Mouse (Mus musculus) midbrain, embryonic 11.5 days (tissue): ENCODE measurements around the gene Prickle2. TPM values are rescaled to one million over a fixed set of nuclear protein-coding genes. Genes with fewer than 3 reads are reported as not detected.

Source experiments
- ATAC-seq: fragments of 200-750 bp; cut with Nextera tagmentation; 2 replicates; pipeline ENCODE4 v1.8.0; 2017; ENCODE audit warnings: moderate TSS enrichment, moderate library complexity; ENCODE audit not compliant: low FRiP score
- DNase-seq: peaks from one replicate; pipeline ENCODE4 v3.0.0; 2015; ENCODE audit warnings: low spot score; ENCODE audit errors: missing footprints
- H3K27ac ChIP-seq: fragments of 300-500 bp; sonication (generic); 2 replicates; pipeline ENCODE4 v1.5.1; 2014; ENCODE audit warnings: low read depth, low read length
- H3K27me3 ChIP-seq: fragments of 300-500 bp; sonication (generic); 2 replicates; pipeline ENCODE4 v1.6.1; 2014; ENCODE audit warnings: mild to moderate bottlenecking, low read length, moderate library complexity, mixed read lengths; ENCODE audit not compliant: control insufficient read depth, insufficient read depth
- H3K36me3 ChIP-seq: fragments of 300-500 bp; sonication (generic); 2 replicates; pipeline ENCODE4 v1.6.1; 2014; ENCODE audit warnings: mild to moderate bottlenecking, low read length, moderate library complexity, mixed read lengths; ENCODE audit not compliant: control insufficient read depth, insufficient read depth
- H3K4me1 ChIP-seq: fragments of 300-500 bp; sonication (generic); 2 replicates; pipeline ENCODE4 v1.6.1; 2014; ENCODE audit warnings: low read length; ENCODE audit not compliant: control insufficient read depth, insufficient read depth
- H3K4me2 ChIP-seq: fragments of 300-500 bp; sonication (generic); 2 replicates; pipeline ENCODE4 v1.6.1; 2014; ENCODE audit warnings: mild to moderate bottlenecking, moderate library complexity
- H3K4me3 ChIP-seq: fragments of 300-500 bp; sonication (generic); 2 replicates; pipeline ENCODE4 v1.5.1; 2014; ENCODE audit warnings: low read depth, low read length
- H3K9ac ChIP-seq: fragments of 300-500 bp; sonication (generic); 2 replicates; pipeline ENCODE4 v1.6.1; 2014; ENCODE audit warnings: low read length
- H3K9me3 ChIP-seq: fragments of 300-500 bp; sonication (generic); 2 replicates; pipeline ENCODE4 v1.6.1; 2016; ENCODE audit warnings: low read length; ENCODE audit not compliant: control insufficient read depth
- WGBS: fragments of 180-500 bp; shearing (Covaris S2); extraction: QIAGEN DNeasy Blood & Tissue Kit; methylation state at CpG from one replicate; pipeline ENCODE4 v1.1.7; 2014; 5-methylcytosine and 5-hydroxymethylcytosine counted together
- polyA plus RNA-seq: library from polyadenylated mRNA; unstranded; fragments of >200 nt; fragmentation: Nextera tagmentation; extraction: Ambion mirVana; gene quantifications from 2 replicates; pipeline ENCODE4 v1.2.1, GENCODE M21; 2014

Prickle2 gene
- polyA plus RNA-seq, 1 experiment from 2014 or later, result 7.7 TPM

GRCm38 (mm10) chr6:92687317-92687716 lies 18.6 kb downstream of the Prickle2 start:
- H3K9me3 ChIP-seq, result no peaks in the 10 kb centered on the region

GRCm38 (mm10) chr6:92674394-92674925 lies 31.5 kb downstream of the Prickle2 start:
- H3K27me3 ChIP-seq, result no peaks in the 10 kb centered on the region
- 85% methylated on average over 8 of the region's 8 CpGs for WGBS
- no peak for ATAC-seq
- H3K4me1 ChIP-seq, result no peaks in the 10 kb centered on the region
- H3K9ac ChIP-seq, result no peak overlapping the region
- no peak overlapping the region for H3K27ac ChIP-seq
- H3K9me3 ChIP-seq, result no peaks in the 10 kb centered on the region
- H3K4me3 ChIP-seq, result no peak overlapping the region
- no peak for DNase-seq
- H3K36me3 ChIP-seq, result no peaks in the 10 kb centered on the region
- no peak overlapping the region for H3K4me2 ChIP-seq

More at GRCm38 (mm10) chr6:92687317-92687716, 18.6 kb downstream of the Prickle2 start:
- Histone ChIP-seq H3K27ac (no peak overlapping the region), H3K4me2 (no peak overlapping the region), H3K36me3 (no peaks in the 10 kb centered on the region), H3K9ac (no peak overlapping the region), H3K4me1 (no peaks in the 10 kb centered on the region), H3K4me3 (no peak overlapping the region), H3K27me3 (0 out of 2 replicates have a peak, but pooled peaks cover 3% of the 10 kb centered on the region)
- 81% methylated on average over 5 of the region's 5 CpGs for WGBS
- DNase-seq (peak; percentile 75), ATAC-seq (no peak)

GRCm38 (mm10) chr6:92670518-92671147 lies 35.3 kb downstream of the Prickle2 start:
- Histone ChIP-seq H3K4me2 (no peak overlapping the region), H3K36me3 (no peaks in the 10 kb centered on the region), H3K9me3 (no peaks in the 10 kb centered on the region), H3K9ac (no peak overlapping the region), H3K27me3 (no peaks in the 10 kb centered on the region), H3K27ac (no peak overlapping the region), H3K4me1 (peaks cover 1% of the 10 kb centered on the region; the same call in 1 of the 2 replicates), H3K4me3 (no peak overlapping the region)
- no peak for ATAC-seq
- no peak for DNase-seq
- WGBS, result 60% methylated on average over 5 of the region's 5 CpGs

GRCm38 (mm10) chr6:92669623-92670022 lies 36.3 kb downstream of the Prickle2 start:
- H3K36me3 ChIP-seq, result no peaks in the 10 kb centered on the region

GRCm38 (mm10) chr6:92667544-92667943 lies 38.4 kb downstream of the Prickle2 start:
- DNase-seq, result no peak
- no peak for ATAC-seq
- Histone ChIP-seq H3K4me1 (peaks cover 6% of the 10 kb centered on the region; the same call in 1 of the 2 replicates), H3K4me2 (no peak overlapping the region), H3K27ac (no peak overlapping the region), H3K9me3 (no peaks in the 10 kb centered on the region), H3K9ac (no peak overlapping the region), H3K4me3 (no peak overlapping the region), H3K36me3 (no peaks in the 10 kb centered on the region), H3K27me3 (no peaks in the 10 kb centered on the region)
- WGBS, result 78% methylated on average over 3 of the region's 3 CpGs

More at GRCm38 (mm10) chr6:92669623-92670022, 36.3 kb downstream of the Prickle2 start:
- H3K9me3 ChIP-seq, result no peaks in the 10 kb centered on the region
- no peak for ATAC-seq
- no peak overlapping the region for H3K4me2 ChIP-seq
- peaks cover 6% of the 10 kb centered on the region; the same call in 1 of the 2 replicates for H3K4me1 ChIP-seq
- H3K4me3 ChIP-seq, result no peak overlapping the region
- 96% methylated on average over 3 of the region's 3 CpGs for WGBS
- no peak for DNase-seq
- H3K27me3 ChIP-seq, result no peaks in the 10 kb centered on the region
- H3K27ac ChIP-seq, result no peak overlapping the region
- H3K9ac ChIP-seq, result no peak overlapping the region

- Histone ChIP-seq H3K9me3 (no peaks in the 10 kb centered on the region), H3K9ac (0 out of 2 replicates have a peak overlapping the region, but pooled peaks have one; percentile 28), H3K4me2 (no peak overlapping the region), H3K27me3 (no peaks in the 10 kb centered on the region), H3K4me3 (no peak overlapping the region), H3K36me3 (no peaks in the 10 kb centered on the region), H3K27ac (no peak overlapping the region), H3K4me1 (peaks cover 6% of the 10 kb centered on the region; the same call in 1 of the 2 replicates)
- WGBS, result 4% methylated on average over 1 of the region's 1 CpGs
- DNase-seq (peak; percentile 97), ATAC-seq (no peak; the same call in 1 of the 2 replicates)
These were observed 40.4 kb downstream of the Prickle2 start for GRCm38 (mm10) chr6:92665530-92665989.

GRCm38 (mm10) chr6:92663885-92664284 lies 42.1 kb downstream of the Prickle2 start:
- Histone ChIP-seq H3K4me3 (no peak overlapping the region), H3K4me1 (peaks cover 6% of the 10 kb centered on the region; the same call in 1 of the 2 replicates), H3K27me3 (no peaks in the 10 kb centered on the region), H3K9ac (no peak overlapping the region), H3K4me2 (no peak overlapping the region), H3K27ac (no peak overlapping the region), H3K9me3 (no peaks in the 10 kb centered on the region), H3K36me3 (no peaks in the 10 kb centered on the region)
- no peak for ATAC-seq
- DNase-seq, result no peak
- 93% methylated on average over 3 of the region's 3 CpGs for WGBS

GRCm38 (mm10) chr6:92663433-92663832 lies 42.5 kb downstream of the Prickle2 start:
- peaks cover 6% of the 10 kb centered on the region; the same call in 1 of the 2 replicates for H3K4me1 ChIP-seq
- H3K27ac ChIP-seq, result no peak overlapping the region
- ATAC-seq (no peak), DNase-seq (no peak)
- no peak overlapping the region for H3K9ac ChIP-seq
- no peak overlapping the region for H3K4me3 ChIP-seq
- no peaks in the 10 kb centered on the region for H3K27me3 ChIP-seq
- no peaks in the 10 kb centered on the region for H3K36me3 ChIP-seq
- WGBS, result 85% methylated on average over 4 of the region's 4 CpGs
- H3K9me3 ChIP-seq, result no peaks in the 10 kb centered on the region
- H3K4me2 ChIP-seq, result no peak overlapping the region

GRCm38 (mm10) chr6:92649063-92649462 lies 56.9 kb downstream of the Prickle2 start:
- no peak overlapping the region for H3K27ac ChIP-seq

More at GRCm38 (mm10) chr6:92649063-92649462, 56.9 kb downstream of the Prickle2 start:
- Histone ChIP-seq H3K4me2 (no peak overlapping the region), H3K36me3 (no peaks in the 10 kb centered on the region), H3K4me3 (no peak overlapping the region), H3K4me1 (peaks cover 4% of the 10 kb centered on the region; the same call in 1 of the 2 replicates), H3K27me3 (no peaks in the 10 kb centered on the region), H3K9me3 (no peaks in the 10 kb centered on the region), H3K9ac (no peak overlapping the region)
- 74% methylated on average over 1 of the region's 1 CpGs for WGBS
- no peak for ATAC-seq
- DNase-seq, result no peak
